Mouse (Mus musculus): ENCODE measurements around the gene Sco1.

DNA sequence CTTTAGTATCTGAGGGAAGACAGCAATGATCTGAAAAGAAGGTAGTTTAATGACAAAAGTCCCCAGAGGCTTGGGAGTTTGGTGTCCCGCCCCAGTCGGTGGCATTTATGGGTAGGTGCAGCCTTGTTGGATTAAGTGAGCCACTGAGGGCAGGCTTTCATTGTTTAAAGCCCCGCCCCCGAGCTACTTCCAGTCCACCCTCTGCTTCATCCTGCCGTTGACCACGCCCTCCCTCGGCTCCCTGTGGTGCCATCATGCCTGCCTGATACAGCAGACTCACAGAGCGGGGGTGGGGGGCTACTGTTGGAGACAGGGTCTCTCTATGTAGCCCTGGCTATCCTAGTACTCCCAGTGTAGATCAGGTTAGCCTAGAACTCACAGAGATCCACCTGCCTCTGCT lies 9.5 kb upstream of the Sco1 start:
- TF ChIP-seq CTCF (IDR thresholded peaks at IDR 0.05; ENCODE audit: low read depth) (no peak), EP300 (IDR thresholded peaks at IDR 0.05; ENCODE audit: low read depth) (no peak)

Measured in heart, postnatal 0 days (tissue).